In the genomic region with DNA sequence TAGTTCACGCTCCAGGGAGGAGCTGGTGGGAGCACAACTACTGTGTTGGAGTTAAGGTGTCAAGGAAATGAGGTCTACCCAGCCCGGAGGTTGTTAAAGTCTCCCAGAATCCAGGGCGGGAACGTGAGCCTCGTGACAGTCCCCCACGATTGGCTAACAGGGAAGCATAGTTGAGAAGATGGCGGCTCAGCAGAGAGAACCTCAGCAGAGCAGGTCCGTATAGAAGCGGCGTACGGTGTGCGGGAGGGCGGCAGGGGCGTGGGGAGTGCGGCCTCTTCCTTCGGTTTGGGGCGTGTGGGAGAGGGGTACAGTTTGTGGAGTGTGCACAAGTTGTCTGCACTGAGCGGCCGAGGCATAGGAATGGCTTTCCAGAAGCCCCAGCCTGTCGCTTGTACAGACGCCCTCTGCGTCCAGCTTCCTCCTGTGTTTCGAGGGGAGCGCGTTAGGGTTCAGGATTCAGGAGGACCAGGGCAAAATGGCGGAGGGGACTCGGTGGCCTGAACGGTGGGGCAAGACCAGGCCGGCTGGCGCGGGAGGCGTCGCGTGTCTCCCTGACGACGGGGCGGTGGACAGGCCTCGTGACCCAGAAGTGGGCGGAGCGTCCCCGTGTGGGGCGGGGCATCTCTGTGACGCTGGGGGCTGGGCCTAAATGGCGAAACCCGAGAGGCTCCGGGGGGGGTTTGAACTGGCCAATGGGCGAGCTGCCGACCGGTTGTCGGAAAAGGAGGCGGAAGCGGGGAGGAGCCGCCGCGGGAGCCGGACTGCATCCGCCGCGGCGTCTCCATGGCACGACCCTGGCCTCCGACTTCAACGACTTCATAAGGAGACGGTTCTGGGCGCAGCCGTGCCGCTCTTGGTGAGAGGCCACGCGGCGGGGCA, we compare ENCODE assay signal across 8 mouse cellular contexts. TPM values are rescaled to one million over a fixed set of nuclear protein-coding genes. Genes with fewer than 3 reads are reported as not detected.
DNase-seq lines count a peak whose midpoint lies in the region; ATAC-seq and TF ChIP-seq lines count a peak whose summit lies in the region.

A gene (plus strand): TSS at position 156 of the 879 bp plus-strand sequence.

- peak within 1 kb of the TSS; percentile 27; the same call in 1 of the 2 replicates for H3K27ac ChIP-seq in CH12.LX (ENCODE audit: insufficient read depth, low read depth)
- H3K27ac ChIP-seq in forebrain, embryonic 11.5 days (ENCODE audit: low read depth, low read length) = peak within 1 kb of the TSS; percentile 85
- H3K27ac ChIP-seq in heart, embryonic 16.5 days (ENCODE audit: low read length) = peak within 1 kb of the TSS; percentile 89
- peak within 1 kb of the TSS; percentile 91 for H3K27ac ChIP-seq in liver, embryonic 15.5 days (replicated peaks)
- H3K27ac ChIP-seq in neural tube, embryonic 12.5 days = peak within 1 kb of the TSS; percentile 72

- H3K9ac ChIP-seq in CH12.LX (ENCODE audit: insufficient read depth, low read depth) = peak within 1 kb of the TSS; percentile 85
- H3K9ac ChIP-seq in forebrain, embryonic 11.5 days (ENCODE audit: low read length) = peak within 1 kb of the TSS; percentile 96
- H3K9ac ChIP-seq in heart, embryonic 16.5 days (ENCODE audit: low read length) = peak within 1 kb of the TSS; percentile 95
- peak within 1 kb of the TSS; percentile 97 for H3K9ac ChIP-seq in liver, embryonic 15.5 days
- H3K9ac ChIP-seq in neural tube, embryonic 12.5 days = peak within 1 kb of the TSS; percentile 96

- peaks cover 8% of the 10 kb centered on the region; the same call in 1 of the 2 replicates for H3K79me2 ChIP-seq in CH12.LX (replicated peaks; ENCODE audit: control insufficient read depth, extremely low read depth, insufficient read depth, poor library complexity, severe bottlenecking)

- peaks cover 16% of the 10 kb centered on the region for H3K27me3 ChIP-seq in CH12.LX (replicated peaks)
- H3K27me3 ChIP-seq in forebrain, embryonic 11.5 days (ENCODE audit: control insufficient read depth, insufficient read depth, low read length) = no peaks in the 10 kb centered on the region
- H3K27me3 ChIP-seq in heart, embryonic 16.5 days (ENCODE audit: control insufficient read depth, insufficient read depth, low read length) = no peaks in the 10 kb centered on the region
- H3K27me3 ChIP-seq in liver, embryonic 15.5 days = peaks cover 14% of the 10 kb centered on the region
- no peaks in the 10 kb centered on the region for H3K27me3 ChIP-seq in neural tube, embryonic 12.5 days (replicated peaks)

- peak within 1 kb of the TSS; percentile 77 to 98 (median 83) for H3K4me3 ChIP-seq in CH12.LX (replicated peaks in 1 of 3; ENCODE audit: low read depth in 2 of 3, low read length in 2 of 3, poor library complexity in 1 of 3)
- peak within 1 kb of the TSS; percentile 98 for H3K4me3 ChIP-seq in forebrain, embryonic 11.5 days (ENCODE audit: low read depth, low read length)
- peak within 1 kb of the TSS; percentile 100 for H3K4me3 ChIP-seq in heart, embryonic 16.5 days (ENCODE audit: low read length)
- H3K4me3 ChIP-seq in liver, embryonic 15.5 days (replicated peaks) = peak within 1 kb of the TSS; percentile 94
- H3K4me3 ChIP-seq in neural tube, embryonic 12.5 days = peak within 1 kb of the TSS; percentile 99

- no peak for TF ChIP-seq RAD21 in CH12.LX (IDR thresholded peaks at IDR 0.05; ENCODE audit: low read depth, low read length)

- TF ChIP-seq POLR2A in CH12.LX (IDR thresholded peaks at IDR 0.05; ENCODE audit: low read depth, low read length) = peak; percentile 75

- no peak for TF ChIP-seq EP300 in CH12.LX (IDR thresholded peaks at IDR 0.05; ENCODE audit: low read length)

- peak within 1 kb of the TSS; percentile 83; the same call in 1 of the 2 replicates for H3K4me2 ChIP-seq in CH12.LX (ENCODE audit: insufficient read depth, low read depth, poor library complexity, severe bottlenecking)
- H3K4me2 ChIP-seq in forebrain, embryonic 11.5 days (ENCODE audit: low read depth, low read length, severe bottlenecking) = peak within 1 kb of the TSS; percentile 80
- H3K4me2 ChIP-seq in heart, embryonic 16.5 days (ENCODE audit: low read depth, low read length) = peak within 1 kb of the TSS; percentile 99
- peak within 1 kb of the TSS; percentile 98 for H3K4me2 ChIP-seq in liver, embryonic 15.5 days
- H3K4me2 ChIP-seq in neural tube, embryonic 12.5 days (replicated peaks) = peak within 1 kb of the TSS; percentile 92

- no peak for TF ChIP-seq CTCF in CH12.LX (conservative IDR thresholded peaks at IDR 0.05 in 1 of 2, IDR thresholded peaks at IDR 0.05 in 1 of 2; ENCODE audit: low read depth in 2 of 2, low read length in 2 of 2)

- peaks cover 9% of the 10 kb centered on the region for H3K9me3 ChIP-seq in CH12.LX (replicated peaks; ENCODE audit: low read length)
- no peaks in the 10 kb centered on the region for H3K9me3 ChIP-seq in forebrain, embryonic 11.5 days (ENCODE audit: control insufficient read depth, low read length)
- no peaks in the 10 kb centered on the region for H3K9me3 ChIP-seq in heart, embryonic 16.5 days (replicated peaks; ENCODE audit: control insufficient read depth, low read length)
- no peaks in the 10 kb centered on the region for H3K9me3 ChIP-seq in liver, embryonic 15.5 days (replicated peaks)
- H3K9me3 ChIP-seq in neural tube, embryonic 12.5 days = no peaks in the 10 kb centered on the region

- ATAC-seq in forebrain, embryonic 11.5 days (replicated peaks; ENCODE audit: low FRiP score) = peak; percentile 87
- peak; percentile 92 for ATAC-seq in heart, embryonic 16.5 days (replicated peaks; ENCODE audit: extremely low read depth, insufficient read depth, low FRiP score)
- peak; percentile 77 for ATAC-seq in liver, embryonic 15.5 days (ENCODE audit: insufficient read depth)
- peak; percentile 90 for ATAC-seq in neural tube, embryonic 12.5 days (ENCODE audit: low FRiP score, low read depth)

- H3K4me1 ChIP-seq in CH12.LX (ENCODE audit: control insufficient read depth in 1 of 2, insufficient read depth in 2 of 2) = peaks cover 4 to 22% of the 10 kb centered on the region in 2 experiments; a peak in 3 of 4 replicates
- H3K4me1 ChIP-seq in forebrain, embryonic 11.5 days (replicated peaks; ENCODE audit: control insufficient read depth, insufficient read depth, low read length) = peaks cover 9% of the 10 kb centered on the region; the same call in 1 of the 2 replicates
- H3K4me1 ChIP-seq in heart, embryonic 16.5 days (ENCODE audit: control insufficient read depth, insufficient read depth, low read length) = peaks cover 11% of the 10 kb centered on the region
- peaks cover 25% of the 10 kb centered on the region for H3K4me1 ChIP-seq in liver, embryonic 15.5 days (replicated peaks)
- H3K4me1 ChIP-seq in neural tube, embryonic 12.5 days = peaks cover 17% of the 10 kb centered on the region

- dilution Hi-C loops in CH12.LX (cut with MboI; ENCODE audit: extremely low pct_ligation_motif_present, extremely low pct_unique_long_range_greater_than_20kb, low sequenced_read_pairs) = no loop called here

- in situ Hi-C loops in CH12.LX (cut with MboI; ENCODE audit: low pct_ligation_motif_present, low pct_unique_long_range_greater_than_20kb, low sequenced_read_pairs) = no loop called here

- 1% methylated on average over 70 of the region's 70 CpGs for WGBS in forebrain, embryonic 11.5 days
- 1% methylated on average over 64 of the region's 70 CpGs for WGBS in heart, embryonic 16.5 days
- under 1% methylated on average over 70 of the region's 70 CpGs for WGBS in liver, embryonic 15.5 days (ENCODE audit: insufficient replicate concordance)
- WGBS in neural tube, embryonic 12.5 days = 1% methylated on average over 69 of the region's 70 CpGs

- DNase-seq in CH12.LX (ENCODE audit: extremely low read depth) = peak; percentile 95
- DNase-seq in c-Kit-positive CD71-positive TER-119-negative erythroid progenitor cells, embryonic 14.5 days (ENCODE audit: low read depth) = peak; percentile 98
- peak; percentile 100 for DNase-seq in forebrain, embryonic 11.5 days (ENCODE audit: low spot score)
- DNase-seq in kidney, postnatal 36 days = peak; percentile 100
- peak; percentile 92 for DNase-seq in telencephalon, adult 2 months (ENCODE audit: low read depth, low spot score)

- H3K36me3 ChIP-seq in CH12.LX (replicated peaks in 1 of 2; ENCODE audit: control insufficient read depth in 1 of 2, insufficient read depth in 1 of 2, low read length in 1 of 2) = peaks cover 24 to 30% of the 10 kb centered on the region in 2 experiments
- peaks cover 10% of the 10 kb centered on the region; the same call in 1 of the 2 replicates for H3K36me3 ChIP-seq in forebrain, embryonic 11.5 days (ENCODE audit: control insufficient read depth, insufficient read depth, low read length)
- peaks cover 16% of the 10 kb centered on the region for H3K36me3 ChIP-seq in heart, embryonic 16.5 days (ENCODE audit: control insufficient read depth, insufficient read depth)
- peaks cover 33% of the 10 kb centered on the region for H3K36me3 ChIP-seq in liver, embryonic 15.5 days (replicated peaks)
- peaks cover 27% of the 10 kb centered on the region for H3K36me3 ChIP-seq in neural tube, embryonic 12.5 days

TF ChIP-seq in CH12.LX, 34 proteins besides CTCF, POLR2A, EP300 and RAD21 (continues in another document):
- TF ChIP-seq ETS1 (conservative IDR thresholded peaks at IDR 0.05; ENCODE audit: low read depth, low read length) (no peak), USF2 (conservative IDR thresholded peaks at IDR 0.05; ENCODE audit: low read depth, low read length) (peak; percentile 58; the same call in 1 of the 2 replicates), CHD2 (IDR thresholded peaks at IDR 0.05; ENCODE audit: low read length) (peak; percentile 54), CHD1 (IDR thresholded peaks at IDR 0.05; ENCODE audit: low read depth, low read length) (no peak), GABPA (IDR thresholded peaks at IDR 0.05; ENCODE audit: insufficient replicate concordance, low read depth, low read length) (no peak), MEF2A (IDR thresholded peaks at IDR 0.05; ENCODE audit: borderline replicate concordance, low read depth, low read length) (0 out of 2 replicates have a peak, but pooled peaks have one; percentile 34), MAZ (IDR thresholded peaks at IDR 0.05; ENCODE audit: low read depth, low read length) (peak; percentile 69; the same call in 1 of the 2 replicates), PAX5 (IDR thresholded peaks at IDR 0.05; ENCODE audit: low read length) (no peak), ELF1 (IDR thresholded peaks at IDR 0.05; ENCODE audit: low read depth, low read length) (peak; percentile 91), HCFC1 (IDR thresholded peaks at IDR 0.05; ENCODE audit: low read depth, low read length) (peak; percentile 59), TBP (conservative IDR thresholded peaks at IDR 0.05; ENCODE audit: low read depth, low read length) (0 out of 2 replicates have a peak, but pooled peaks have one; percentile 38)

RNA-seq across cellular contexts. Expression of the gene that starts here (rescaled TPM):
- total RNA-seq in CH12.LX (2012; rRNA removed) = 43.7 and 48.6 TPM in 2 replicates
- total RNA-seq in CH12.LX (2014; rRNA removed) = 35.4 and 44.4 TPM in 2 replicates
- polyA plus RNA-seq in CH12.LX (2012; ENCODE audit: insufficient read length, low read depth) = 54.6 and 59.5 TPM in 2 replicates
- polyA plus RNA-seq in forebrain, embryonic 11.5 days (2014; fragmentation: Nextera tagmentation; extraction: Ambion mirVana) = 118 and 132 TPM in 2 replicates
- 41.3 and 48.1 TPM in 2 replicates for polyA plus RNA-seq in heart, embryonic 16.5 days (2015; fragmentation: Nextera tagmentation; extraction: Ambion mirVana)
- 34.4 and 35.9 TPM in 2 replicates for polyA plus RNA-seq in liver, embryonic 15.5 days (2015; fragmentation: Nextera tagmentation; extraction: Ambion mirVana)
- polyA plus RNA-seq in neural tube, embryonic 12.5 days (2016; fragmentation: Nextera tagmentation; extraction: Ambion mirVana) = 84.0 and 98.5 TPM in 2 replicates

Comparison
In these comparisons a context has a peak if more than half of its experiments do, and no peak if none do; other contexts are left out.
1. Peak in every context shown above with its lines: DNase-seq, ATAC-seq, H3K4me3 ChIP-seq and H3K27ac ChIP-seq.
2. H3K27ac ChIP-seq: peak in every context shown above with its lines; median percentile 91 in liver, embryonic 15.5 days; 89 in heart, embryonic 16.5 days; 85 in forebrain, embryonic 11.5 days; 72 in neural tube, embryonic 12.5 days; 27 in CH12.LX.